Mouse (Mus musculus): ENCODE results near the gene Rasl11a.
"Not testable (repeated sequence)": the region's sequence is repeated elsewhere in the genome, so short reads cannot be mapped to it uniquely, and the experiment has no call there.

Gene Rasl11a

GRCm38 (mm10) chr5:146841996-146842395, 2.9 kb upstream of the Rasl11a start:
- in situ Hi-C loops (cut with MboI; ENCODE audit: low sequenced_read_pairs), result no loop called here

- in situ Hi-C loops (cut with MboI; ENCODE audit: low sequenced_read_pairs), result no loop called here
Measured at GRCm38 (mm10) chr5:146844301-146844941, 450 bp upstream of the Rasl11a start.

- in situ Hi-C loops (cut with MboI; ENCODE audit: low sequenced_read_pairs), result no loop called here
Measured at GRCm38 (mm10) chr5:146846489-146846888, 1.6 kb downstream of the Rasl11a start.

GRCm38 (mm10) chr5:146848936-146849582, 4.2 kb downstream of the Rasl11a start:
- in situ Hi-C loops (cut with MboI; ENCODE audit: low sequenced_read_pairs), result no loop called here

- in situ Hi-C loops (cut with MboI; ENCODE audit: low sequenced_read_pairs), result no loop called here
Measured at GRCm38 (mm10) chr5:146856106-146856505, 11.2 kb downstream of the Rasl11a start.

- in situ Hi-C loops (cut with MboI; ENCODE audit: low sequenced_read_pairs), result no loop called here
Measured at GRCm38 (mm10) chr5:146857620-146858019, 12.7 kb downstream of the Rasl11a start.

GRCm38 (mm10) chr5:146858772-146859171, 13.9 kb downstream of the Rasl11a start:
- in situ Hi-C loops (cut with MboI; ENCODE audit: low sequenced_read_pairs), result no loop called here

- in situ Hi-C loops (cut with MboI; ENCODE audit: low sequenced_read_pairs), result no loop called here
Measured at GRCm38 (mm10) chr5:146859246-146859645, 14.4 kb downstream of the Rasl11a start.

- in situ Hi-C loops (cut with MboI; ENCODE audit: low sequenced_read_pairs), result no loop called here
Measured at GRCm38 (mm10) chr5:146860222-146860998, 15.5 kb downstream of the Rasl11a start.

- in situ Hi-C loops (cut with MboI; ENCODE audit: low sequenced_read_pairs), result no loop called here
Measured at GRCm38 (mm10) chr5:146861588-146861987, 16.7 kb downstream of the Rasl11a start.

- in situ Hi-C loops (cut with MboI; ENCODE audit: low sequenced_read_pairs), result no loop called here
Measured at GRCm38 (mm10) chr5:146865511-146865910, 20.6 kb downstream of the Rasl11a start.

GRCm38 (mm10) chr5:146866277-146866676, 21.4 kb downstream of the Rasl11a start:
- in situ Hi-C loops (cut with MboI; ENCODE audit: low sequenced_read_pairs), result no loop called here

GRCm38 (mm10) chr5:146867246-146867945, 22.5 kb downstream of the Rasl11a start:
- in situ Hi-C loops (cut with MboI; ENCODE audit: low sequenced_read_pairs), result no loop called here

GRCm38 (mm10) chr5:146867946-146868314, 23.1 kb downstream of the Rasl11a start:
- in situ Hi-C loops (cut with MboI; ENCODE audit: low sequenced_read_pairs), result no loop called here

- in situ Hi-C loops (cut with MboI; ENCODE audit: low sequenced_read_pairs), result no loop called here
Measured at GRCm38 (mm10) chr5:146872981-146873631, 28.2 kb downstream of the Rasl11a start.

GRCm38 (mm10) chr5:146876024-146876423, 31.2 kb downstream of the Rasl11a start:
- in situ Hi-C loops (cut with MboI; ENCODE audit: low sequenced_read_pairs), result no loop called here

- in situ Hi-C loops (cut with MboI; ENCODE audit: low sequenced_read_pairs), result not testable (repeated sequence)
Measured at GRCm38 (mm10) chr5:146877882-146878281, 33.0 kb downstream of the Rasl11a start.

- in situ Hi-C loops (cut with MboI; ENCODE audit: low sequenced_read_pairs), result no loop called here
Measured at GRCm38 (mm10) chr5:146882261-146882660, 37.4 kb downstream of the Rasl11a start.

GRCm38 (mm10) chr5:146883053-146883452, 38.2 kb downstream of the Rasl11a start:
- in situ Hi-C loops (cut with MboI; ENCODE audit: low sequenced_read_pairs), result no loop called here

GRCm38 (mm10) chr5:146883486-146884272, 38.8 kb downstream of the Rasl11a start:
- in situ Hi-C loops (cut with MboI; ENCODE audit: low sequenced_read_pairs), result no loop called here
